Mouse (Mus musculus) yolk sac, embryonic 10.5 days (tissue): ENCODE results near the gene Hoxb5.

ENCODE experiments used
- DNase-seq: peaks from one replicate; pipeline ENCODE4 v3.0.0-alpha.2; 2017; ENCODE audit warnings: low spot score

The Hoxb5 gene

DNA sequence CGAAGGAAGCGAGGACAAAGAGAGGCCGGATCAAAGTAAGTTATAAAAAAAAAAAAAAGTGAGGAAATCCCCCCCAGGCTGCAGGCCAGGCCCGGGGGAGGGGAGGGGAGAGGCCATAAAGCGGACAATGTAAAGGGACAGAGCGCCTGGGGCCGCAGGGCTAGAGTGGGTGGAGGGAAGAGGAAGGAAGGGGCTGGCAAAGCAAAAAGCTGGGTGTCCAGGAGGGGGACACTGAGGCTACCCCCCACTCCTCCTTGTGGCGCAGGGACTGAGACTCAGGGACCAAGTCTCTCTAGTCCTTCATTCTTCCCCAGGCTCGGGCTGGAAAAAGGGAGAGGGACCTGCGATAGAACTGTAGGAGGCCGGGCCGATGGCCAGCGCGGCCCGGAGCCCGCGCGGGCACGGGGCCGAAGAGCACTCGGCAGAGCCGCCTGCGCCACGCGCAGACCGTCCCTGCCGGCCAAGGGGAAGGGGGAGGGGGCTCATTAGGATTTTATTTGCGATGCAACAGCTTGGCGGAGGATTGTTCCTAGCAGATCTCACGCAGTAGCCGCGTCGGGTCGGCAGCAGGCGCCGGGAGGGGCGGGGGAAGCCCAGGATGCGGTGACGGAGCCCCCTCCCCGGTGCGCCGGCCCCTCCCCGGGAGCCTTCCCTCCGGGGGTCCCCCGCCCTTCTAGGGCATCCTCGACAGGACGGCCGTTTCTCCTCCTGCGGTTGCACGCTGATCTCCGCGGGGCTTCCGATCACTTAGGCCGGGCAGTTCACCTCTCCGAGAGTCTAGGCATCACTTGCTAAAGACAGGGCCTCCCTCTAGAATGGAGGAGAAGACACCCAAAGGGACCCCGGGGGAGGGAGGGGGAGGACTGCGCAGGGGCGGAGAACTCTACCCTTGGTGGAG lies 30.9 kb upstream of the Hoxb5 start:
- DNase-seq: peak; percentile 53

GRCm38 (mm10) chr11:96274428-96274827 lies 28.7 kb upstream of the Hoxb5 start:
- DNase-seq: no peak

DNA sequence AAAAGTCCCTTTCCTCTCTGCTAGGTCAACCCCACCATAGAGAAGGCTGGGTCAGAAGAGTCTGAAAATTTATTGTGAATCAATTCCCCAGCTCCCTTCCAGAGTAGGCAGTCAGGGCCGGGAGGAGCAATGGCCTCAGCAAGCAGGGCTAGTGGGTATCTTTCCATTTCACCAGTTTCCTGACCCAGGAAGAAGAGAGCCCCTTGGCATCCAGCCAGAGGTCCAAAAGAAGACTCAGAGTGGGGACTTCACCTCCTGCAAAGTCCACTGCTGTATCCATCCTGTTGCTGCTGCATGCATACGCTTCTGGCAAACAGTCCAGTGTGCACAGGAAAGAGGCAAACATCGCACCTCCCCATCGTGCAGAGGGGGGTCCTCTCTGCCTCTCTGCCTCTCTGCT lies 27.2 kb upstream of the Hoxb5 start:
- no peak for DNase-seq

DNA sequence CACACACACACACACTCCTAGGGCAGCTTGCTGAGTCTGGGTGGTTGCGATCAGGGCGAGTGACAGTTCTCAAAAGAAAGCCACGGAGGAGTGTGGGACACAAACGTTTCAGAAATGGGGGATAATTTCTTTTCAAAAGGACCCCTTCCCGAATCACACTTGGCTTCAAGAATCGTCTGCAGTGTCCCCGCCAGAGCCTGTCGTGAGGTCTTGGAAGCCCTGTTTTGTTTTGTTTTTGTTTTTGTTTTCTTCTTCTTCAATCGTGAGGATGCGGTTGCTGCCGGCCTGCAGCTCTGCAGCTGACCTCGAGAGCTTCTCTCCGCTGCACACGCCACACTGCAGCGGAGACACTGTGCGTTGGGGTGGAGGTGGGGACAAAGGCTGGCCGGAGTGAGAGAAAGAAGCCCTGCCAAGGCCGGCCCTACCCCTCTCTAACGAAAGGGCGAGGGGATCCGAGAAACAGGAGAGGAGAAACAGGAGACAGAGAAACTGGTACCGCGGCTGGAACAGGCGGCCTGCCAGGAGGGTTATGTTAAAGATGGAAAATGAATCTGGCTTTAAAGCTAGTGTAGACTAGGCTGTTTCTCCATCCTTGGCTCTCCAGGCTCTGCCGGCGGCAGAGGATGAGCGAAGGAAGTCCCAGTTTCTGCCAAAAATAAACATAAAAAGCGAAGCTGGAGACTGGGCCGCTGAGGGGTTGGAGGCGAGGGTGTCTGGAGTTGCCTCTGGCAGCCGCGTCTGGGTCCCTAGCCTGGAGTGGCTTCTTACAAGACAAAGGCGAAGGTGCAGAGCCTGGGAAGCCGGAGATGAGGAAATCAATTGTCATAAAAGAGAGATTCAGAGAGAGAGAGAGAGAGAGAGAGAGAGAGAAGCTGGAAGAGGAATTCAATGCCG lies 25.7 kb upstream of the Hoxb5 start:
- no peak for DNase-seq

- DNase-seq: no peak
Measured at GRCm38 (mm10) chr11:96278324-96278723, 24.8 kb upstream of the Hoxb5 start.

- no peak for DNase-seq
Measured at GRCm38 (mm10) chr11:96278773-96279172, 24.4 kb upstream of the Hoxb5 start.

GRCm38 (mm10) chr11:96279421-96280233 lies 23.5 kb upstream of the Hoxb5 start:
- DNase-seq: no peak

- no peak for DNase-seq
Measured at GRCm38 (mm10) chr11:96280399-96281378, 22.4 kb upstream of the Hoxb5 start.

- DNase-seq: no peak
Measured at GRCm38 (mm10) chr11:96281396-96281795, 21.7 kb upstream of the Hoxb5 start.

DNA sequence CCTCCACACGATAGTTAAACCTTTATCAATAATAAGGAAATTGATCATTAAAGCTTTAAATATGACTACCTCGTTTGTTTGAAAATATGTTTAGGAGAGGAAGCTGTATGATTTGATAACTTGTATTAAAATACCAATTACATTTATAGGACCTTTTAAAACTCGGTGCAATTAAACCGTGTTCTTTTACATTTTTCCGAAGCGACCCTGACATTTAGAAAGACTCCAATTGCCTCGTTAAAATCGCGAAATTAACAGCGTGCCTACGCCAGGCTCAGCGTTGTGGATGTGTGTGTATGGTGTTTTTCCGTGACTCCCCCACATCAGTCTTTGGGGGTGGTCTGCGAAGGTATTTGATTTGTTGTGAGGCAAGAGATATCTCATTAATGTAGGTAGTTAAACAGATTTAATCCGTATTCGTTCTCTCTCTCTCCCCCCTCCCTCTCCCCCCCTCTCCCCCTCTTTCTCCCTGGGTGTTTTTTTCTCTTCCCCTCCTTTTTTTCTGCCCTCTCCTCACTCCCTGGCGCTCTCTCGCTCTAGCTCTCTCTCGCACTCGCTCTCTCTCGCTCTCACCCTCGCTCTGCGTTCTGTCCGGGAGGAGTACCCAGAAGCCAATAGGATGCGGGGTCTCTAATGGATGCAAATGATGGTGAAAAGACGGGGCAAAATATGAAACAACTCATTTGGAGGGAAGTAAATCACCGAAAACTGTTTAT lies 21.1 kb upstream of the Hoxb5 start, which contains the start of gene Hoxb8:
Hoxb8 (plus strand) TSS at position 51 of the 716 bp plus-strand sequence.
- DNase-seq: no peak

- peak; percentile 56 for DNase-seq
Measured at GRCm38 (mm10) chr11:96282795-96283430, 20.2 kb upstream of the Hoxb5 start.

- peak; percentile 56 for DNase-seq
Measured at GRCm38 (mm10) chr11:96284041-96284749, 18.9 kb upstream of the Hoxb5 start.

- DNase-seq: peak; percentile 90
Measured at GRCm38 (mm10) chr11:96284774-96285734, 18.1 kb upstream of the Hoxb5 start.

- DNase-seq: peak; percentile 79
Measured at GRCm38 (mm10) chr11:96285771-96286738, 17.1 kb upstream of the Hoxb5 start, which contains the start of gene Hoxb7. Gene Hoxb7 (plus strand): TSS chr11:96286623.

GRCm38 (mm10) chr11:96286739-96287385 lies 16.3 kb upstream of the Hoxb5 start:
- DNase-seq: no peak

- DNase-seq: no peak
Measured at GRCm38 (mm10) chr11:96287411-96287810, 15.7 kb upstream of the Hoxb5 start.
